Mouse (Mus musculus): ENCODE results near the gene Anxa3.
A peak's percentile ranks its signal among the peaks of the same experiment; 100 is the strongest.

The Anxa3 gene

GRCm38 (mm10) chr5:96792936-96793718 lies at the start of gene Anxa3:
Anxa3 (plus strand) TSS chr5:96793339.
- no peak for DNase-seq (ENCODE audit: low spot score in 2 of 2)

GRCm38 (mm10) chr5:96747195-96747984 lies 45.7 kb upstream of the Anxa3 start:
- no peak for DNase-seq (ENCODE audit: low spot score in 2 of 2)

- no peak for DNase-seq (ENCODE audit: low spot score in 2 of 2)
Observed at GRCm38 (mm10) chr5:96757615-96758014, 35.5 kb upstream of the Anxa3 start.

- DNase-seq (ENCODE audit: low spot score in 2 of 2), result no peak
Observed at GRCm38 (mm10) chr5:96762021-96762420, 31.1 kb upstream of the Anxa3 start.

GRCm38 (mm10) chr5:96768846-96769471 lies 24.2 kb upstream of the Anxa3 start:
- DNase-seq (ENCODE audit: low spot score in 2 of 2), result peak; percentile 53 to 71

- DNase-seq (ENCODE audit: low spot score in 2 of 2), result no peak
Observed at GRCm38 (mm10) chr5:96783506-96784288, 9.4 kb upstream of the Anxa3 start.

- no peak for DNase-seq (ENCODE audit: low spot score in 2 of 2)
Observed at GRCm38 (mm10) chr5:96785096-96785495, 8.0 kb upstream of the Anxa3 start.

GRCm38 (mm10) chr5:96792422-96792821 lies 717 bp upstream of the Anxa3 start:
- DNase-seq (ENCODE audit: low spot score in 2 of 2), result no peak

- DNase-seq (ENCODE audit: low spot score in 2 of 2), result no peak
Observed at GRCm38 (mm10) chr5:96793953-96794635, 955 bp downstream of the Anxa3 start.

GRCm38 (mm10) chr5:96795752-96796151 lies 2.6 kb downstream of the Anxa3 start:
- DNase-seq (ENCODE audit: low spot score in 2 of 2), result no peak

GRCm38 (mm10) chr5:96797465-96797864 lies 4.3 kb downstream of the Anxa3 start:
- no peak for DNase-seq (ENCODE audit: low spot score in 2 of 2)

GRCm38 (mm10) chr5:96799165-96799564 lies 6.0 kb downstream of the Anxa3 start:
- no peak for DNase-seq (ENCODE audit: low spot score in 2 of 2)

GRCm38 (mm10) chr5:96799969-96800368 lies 6.8 kb downstream of the Anxa3 start:
- no peak for DNase-seq (ENCODE audit: low spot score in 2 of 2)

- no peak for DNase-seq (ENCODE audit: low spot score in 2 of 2)
Observed at GRCm38 (mm10) chr5:96802185-96802584, 9.0 kb downstream of the Anxa3 start.

GRCm38 (mm10) chr5:96803091-96803490 lies 10.0 kb downstream of the Anxa3 start:
- DNase-seq (ENCODE audit: low spot score in 2 of 2), result no peak

GRCm38 (mm10) chr5:96804304-96804703 lies 11.2 kb downstream of the Anxa3 start:
- no peak for DNase-seq (ENCODE audit: low spot score in 2 of 2)

GRCm38 (mm10) chr5:96804813-96805212 lies 11.7 kb downstream of the Anxa3 start:
- no peak for DNase-seq (ENCODE audit: low spot score in 2 of 2)

- peak in 1 of 2 experiments; percentile 10 for DNase-seq (ENCODE audit: low spot score in 2 of 2)
Observed at GRCm38 (mm10) chr5:96810620-96811019, 17.5 kb downstream of the Anxa3 start.

GRCm38 (mm10) chr5:96824769-96825327 lies 31.7 kb downstream of the Anxa3 start:
- DNase-seq (ENCODE audit: low spot score in 2 of 2), result no peak

- no peak for DNase-seq (ENCODE audit: low spot score in 2 of 2)
Observed at GRCm38 (mm10) chr5:96827176-96827575, 34.0 kb downstream of the Anxa3 start.

- no peak for DNase-seq (ENCODE audit: low spot score in 2 of 2)
Observed at GRCm38 (mm10) chr5:96834338-96834737, 41.2 kb downstream of the Anxa3 start.

Measured in frontal cortex, postnatal 14 days (tissue).